Mouse (Mus musculus): ENCODE results near the gene Stra6. TPM values are rescaled to one million over a fixed set of nuclear protein-coding genes. Genes with fewer than 3 reads are reported as not detected.

The Stra6 gene
- polyA plus RNA-seq (2014; fragmentation: Nextera tagmentation; extraction: Ambion mirVana) = 2.3 and 10.1 TPM in 2 replicates

DNA sequence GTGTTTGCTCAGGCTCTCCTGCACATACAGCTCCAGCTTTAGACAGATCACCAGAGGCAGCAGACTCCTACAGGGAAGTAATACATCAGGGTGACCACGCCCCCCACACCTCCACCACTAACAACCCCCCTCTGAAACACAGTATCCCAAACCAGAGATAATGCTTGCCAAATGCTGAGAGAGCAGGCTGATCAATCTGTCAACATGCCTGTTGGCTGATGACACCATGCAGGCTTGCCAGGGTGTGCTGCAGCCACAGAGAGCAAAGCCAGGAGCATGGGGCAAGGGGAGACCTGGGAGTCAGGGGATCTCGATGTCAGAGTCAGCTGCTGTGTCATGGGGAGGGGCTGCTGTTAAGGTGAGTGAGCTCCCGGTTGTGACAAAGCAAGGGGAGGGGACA, at the start of gene Stra6:
Stra6 (plus strand) TSS at position 258 of the 400 bp plus-strand sequence.
- no peak within 1 kb of the TSS; the same call in 1 of the 2 replicates for H3K4me2 ChIP-seq (ENCODE audit: low read length)
- H3K9me3 ChIP-seq (ENCODE audit: control insufficient read depth, low read length) = no peaks in the 10 kb centered on the region
- no peak within 1 kb of the TSS for H3K4me3 ChIP-seq (replicated peaks; ENCODE audit: low read depth, low read length)
- peak within 1 kb of the TSS; percentile 83 for H3K27ac ChIP-seq (replicated peaks; ENCODE audit: low read depth, low read length)
- H3K4me1 ChIP-seq (ENCODE audit: control insufficient read depth, insufficient read depth, low read length) = peaks cover 83% of the 10 kb centered on the region
- no peak for ATAC-seq (ENCODE audit: low FRiP score, low TSS enrichment)
- no peak within 1 kb of the TSS for H3K9ac ChIP-seq (replicated peaks; ENCODE audit: low read length)
- no peaks in the 10 kb centered on the region for H3K27me3 ChIP-seq (ENCODE audit: control insufficient read depth, insufficient read depth, low read length)
- WGBS = 41% methylated on average over 3 of the region's 3 CpGs
- H3K36me3 ChIP-seq (ENCODE audit: control insufficient read depth, insufficient read depth, low read length) = no peaks in the 10 kb centered on the region
- DNase-seq = no peak

DNA sequence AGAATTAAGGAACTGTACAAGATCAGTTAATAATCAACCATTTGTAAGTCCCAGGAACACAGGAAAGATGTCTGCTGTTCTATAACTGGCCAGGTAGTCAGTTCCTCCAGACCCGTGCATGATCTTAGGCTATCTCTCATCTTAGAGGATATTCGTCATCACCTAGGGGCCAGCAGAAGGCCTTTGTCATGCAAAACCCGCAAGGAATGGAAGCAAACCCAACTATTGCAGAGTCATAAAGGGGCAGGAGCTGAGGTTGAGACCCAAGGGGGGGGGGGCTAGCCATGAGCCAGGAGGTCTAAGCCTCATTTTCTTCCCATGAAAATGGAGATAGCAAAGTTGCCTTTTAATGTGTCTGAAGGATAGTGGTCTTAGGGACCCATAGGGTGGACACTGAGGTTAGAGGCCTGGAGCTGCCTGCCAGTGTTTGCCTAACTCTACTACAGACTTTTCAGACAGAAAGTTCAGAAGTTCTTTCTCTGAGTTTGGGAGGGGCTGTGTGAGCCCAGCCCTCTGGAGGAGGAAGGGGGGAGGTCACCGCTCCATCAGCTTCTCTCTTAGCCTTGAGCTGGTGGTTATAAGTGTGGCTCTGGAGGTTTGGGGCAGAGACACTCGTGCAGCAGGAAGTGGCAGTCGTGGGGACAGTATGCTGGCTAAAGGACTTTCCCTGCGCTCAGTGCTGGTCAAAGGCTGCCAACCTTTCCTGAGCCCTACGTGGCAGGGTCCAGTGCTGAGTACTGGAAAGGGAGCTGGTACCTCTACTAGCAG, 49.0 kb upstream of the Stra6 start:
- ATAC-seq (ENCODE audit: low FRiP score, low TSS enrichment) (no peak), DNase-seq (no peak)
- Histone ChIP-seq H3K27ac (replicated peaks; ENCODE audit: low read depth, low read length) (no peak overlapping the region), H3K4me1 (ENCODE audit: control insufficient read depth, insufficient read depth, low read length) (peaks cover under 1% of the 10 kb centered on the region; the same call in 1 of the 2 replicates), H3K27me3 (ENCODE audit: control insufficient read depth, insufficient read depth, low read length) (no peaks in the 10 kb centered on the region), H3K36me3 (ENCODE audit: control insufficient read depth, insufficient read depth, low read length) (no peaks in the 10 kb centered on the region), H3K9ac (replicated peaks; ENCODE audit: low read length) (no peak overlapping the region), H3K4me3 (replicated peaks; ENCODE audit: low read depth, low read length) (no peak overlapping the region), H3K4me2 (ENCODE audit: low read length) (no peak overlapping the region), H3K9me3 (ENCODE audit: control insufficient read depth, low read length) (no peaks in the 10 kb centered on the region)
- 70% methylated on average over 8 of the region's 8 CpGs for WGBS

DNA sequence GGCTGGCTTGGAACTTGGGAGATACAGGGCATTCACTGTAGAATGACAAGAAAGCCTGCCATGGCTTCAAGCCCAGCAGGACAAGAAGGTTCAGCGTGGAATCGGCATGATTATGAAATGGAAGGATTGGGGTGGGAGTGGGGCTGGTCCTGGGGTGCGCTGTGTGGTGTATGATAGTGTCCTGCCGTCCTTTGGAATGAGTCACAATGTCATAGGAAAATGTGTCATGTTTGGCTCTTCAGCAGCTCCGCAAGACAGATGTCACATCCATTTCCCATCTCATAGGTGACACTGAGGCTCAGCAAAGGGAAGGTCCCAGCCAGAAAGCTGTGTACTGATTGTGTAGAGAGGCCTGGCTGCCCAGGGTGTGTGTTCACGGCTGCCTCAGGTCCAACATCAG, 47.7 kb upstream of the Stra6 start:
- Histone ChIP-seq H3K36me3 (ENCODE audit: control insufficient read depth, insufficient read depth, low read length) (no peaks in the 10 kb centered on the region), H3K27me3 (ENCODE audit: control insufficient read depth, insufficient read depth, low read length) (no peaks in the 10 kb centered on the region), H3K4me1 (ENCODE audit: control insufficient read depth, insufficient read depth, low read length) (no peaks in the 10 kb centered on the region), H3K27ac (replicated peaks; ENCODE audit: low read depth, low read length) (no peak overlapping the region), H3K9me3 (ENCODE audit: control insufficient read depth, low read length) (no peaks in the 10 kb centered on the region), H3K9ac (replicated peaks; ENCODE audit: low read length) (no peak overlapping the region), H3K4me3 (replicated peaks; ENCODE audit: low read depth, low read length) (no peak overlapping the region), H3K4me2 (ENCODE audit: low read length) (no peak overlapping the region)
- DNase-seq (no peak), ATAC-seq (ENCODE audit: low FRiP score, low TSS enrichment) (no peak)
- WGBS = 85% methylated on average over 6 of the region's 6 CpGs

DNA sequence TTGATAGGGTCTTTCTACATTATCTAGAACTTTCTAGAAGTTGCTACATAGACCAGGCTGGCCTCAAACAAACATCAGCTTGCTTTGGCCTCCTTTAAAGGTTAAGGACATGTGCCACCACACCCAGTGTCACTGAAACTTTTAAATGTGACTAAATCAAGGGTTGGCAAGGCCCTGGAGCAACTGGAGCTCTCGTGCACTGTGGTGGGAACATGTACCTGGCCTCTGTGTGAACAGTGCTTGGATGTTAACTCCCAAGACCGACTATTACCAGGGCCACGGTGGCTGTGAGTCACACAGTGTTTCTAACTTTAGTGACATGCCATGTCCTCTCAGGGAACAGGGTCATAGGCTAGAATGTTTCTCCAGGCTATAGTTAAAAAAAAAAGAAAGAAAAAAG, 46.6 kb upstream of the Stra6 start:
- Histone ChIP-seq H3K9ac (replicated peaks; ENCODE audit: low read length) (no peak overlapping the region), H3K27me3 (ENCODE audit: control insufficient read depth, insufficient read depth, low read length) (no peaks in the 10 kb centered on the region), H3K4me1 (ENCODE audit: control insufficient read depth, insufficient read depth, low read length) (no peaks in the 10 kb centered on the region), H3K4me3 (replicated peaks; ENCODE audit: low read depth, low read length) (no peak overlapping the region), H3K36me3 (ENCODE audit: control insufficient read depth, insufficient read depth, low read length) (no peaks in the 10 kb centered on the region), H3K27ac (replicated peaks; ENCODE audit: low read depth, low read length) (no peak overlapping the region), H3K4me2 (ENCODE audit: low read length) (no peak overlapping the region), H3K9me3 (ENCODE audit: control insufficient read depth, low read length) (no peaks in the 10 kb centered on the region)
- 78% methylated on average over 3 of the region's 3 CpGs for WGBS
- DNase-seq (no peak), ATAC-seq (ENCODE audit: low FRiP score, low TSS enrichment) (no peak)

DNA sequence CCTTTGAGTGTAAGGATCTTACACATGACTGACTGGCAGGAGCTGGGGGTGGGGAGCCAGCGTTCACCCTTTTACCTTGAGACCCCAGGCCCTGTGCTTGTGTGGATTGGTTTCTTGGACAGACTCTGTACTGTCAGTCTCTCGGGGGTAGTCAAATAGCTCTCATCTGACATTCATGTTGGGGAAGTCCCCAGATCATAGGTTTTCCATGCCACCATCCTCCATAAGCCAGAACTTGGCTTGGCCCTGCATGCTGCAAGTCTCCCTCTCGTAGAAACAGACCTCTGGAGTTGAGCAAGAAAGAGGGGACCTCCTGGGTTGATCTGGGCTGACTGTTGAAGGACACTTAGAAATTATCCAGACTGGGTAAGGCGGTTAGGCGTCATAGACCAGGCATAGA, 45.2 kb upstream of the Stra6 start:
- ATAC-seq (ENCODE audit: low FRiP score, low TSS enrichment) (no peak), DNase-seq (no peak)
- Histone ChIP-seq H3K36me3 (ENCODE audit: control insufficient read depth, insufficient read depth, low read length) (no peaks in the 10 kb centered on the region), H3K9me3 (ENCODE audit: control insufficient read depth, low read length) (no peaks in the 10 kb centered on the region), H3K4me1 (ENCODE audit: control insufficient read depth, insufficient read depth, low read length) (no peaks in the 10 kb centered on the region), H3K27ac (replicated peaks; ENCODE audit: low read depth, low read length) (no peak overlapping the region), H3K9ac (replicated peaks; ENCODE audit: low read length) (no peak overlapping the region), H3K27me3 (ENCODE audit: control insufficient read depth, insufficient read depth, low read length) (no peaks in the 10 kb centered on the region), H3K4me3 (replicated peaks; ENCODE audit: low read depth, low read length) (no peak overlapping the region), H3K4me2 (ENCODE audit: low read length) (no peak overlapping the region)
- WGBS = 85% methylated on average over 5 of the region's 5 CpGs

DNA sequence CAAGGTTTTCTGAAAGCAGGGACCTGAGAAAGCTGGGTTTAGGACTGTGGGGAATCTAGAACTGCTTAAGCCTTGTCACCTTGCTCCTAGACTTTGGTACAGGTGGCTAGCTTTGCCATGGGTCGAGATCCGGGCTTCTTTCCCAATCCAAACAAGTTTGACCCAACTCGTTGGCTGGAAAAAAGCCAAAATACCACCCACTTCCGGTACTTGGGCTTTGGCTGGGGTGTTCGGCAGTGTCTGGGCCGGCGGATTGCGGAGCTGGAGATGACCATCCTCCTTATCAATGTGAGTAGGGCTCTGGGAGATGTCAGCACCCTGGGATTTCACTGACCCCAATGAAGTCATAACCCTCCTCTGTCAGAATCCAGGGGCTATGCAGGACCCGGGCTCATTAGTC, 37.6 kb upstream of the Stra6 start:
- Histone ChIP-seq H3K9ac (replicated peaks; ENCODE audit: low read length) (no peak overlapping the region), H3K4me1 (ENCODE audit: control insufficient read depth, insufficient read depth, low read length) (no peaks in the 10 kb centered on the region), H3K27ac (replicated peaks; ENCODE audit: low read depth, low read length) (no peak overlapping the region), H3K27me3 (ENCODE audit: control insufficient read depth, insufficient read depth, low read length) (no peaks in the 10 kb centered on the region), H3K4me2 (ENCODE audit: low read length) (no peak overlapping the region), H3K36me3 (ENCODE audit: control insufficient read depth, insufficient read depth, low read length) (no peaks in the 10 kb centered on the region), H3K4me3 (replicated peaks; ENCODE audit: low read depth, low read length) (no peak overlapping the region), H3K9me3 (ENCODE audit: control insufficient read depth, low read length) (no peaks in the 10 kb centered on the region)
- DNase-seq = no peak
- ATAC-seq (ENCODE audit: low FRiP score, low TSS enrichment) = no peak
- 89% methylated on average over 9 of the region's 9 CpGs for WGBS

DNA sequence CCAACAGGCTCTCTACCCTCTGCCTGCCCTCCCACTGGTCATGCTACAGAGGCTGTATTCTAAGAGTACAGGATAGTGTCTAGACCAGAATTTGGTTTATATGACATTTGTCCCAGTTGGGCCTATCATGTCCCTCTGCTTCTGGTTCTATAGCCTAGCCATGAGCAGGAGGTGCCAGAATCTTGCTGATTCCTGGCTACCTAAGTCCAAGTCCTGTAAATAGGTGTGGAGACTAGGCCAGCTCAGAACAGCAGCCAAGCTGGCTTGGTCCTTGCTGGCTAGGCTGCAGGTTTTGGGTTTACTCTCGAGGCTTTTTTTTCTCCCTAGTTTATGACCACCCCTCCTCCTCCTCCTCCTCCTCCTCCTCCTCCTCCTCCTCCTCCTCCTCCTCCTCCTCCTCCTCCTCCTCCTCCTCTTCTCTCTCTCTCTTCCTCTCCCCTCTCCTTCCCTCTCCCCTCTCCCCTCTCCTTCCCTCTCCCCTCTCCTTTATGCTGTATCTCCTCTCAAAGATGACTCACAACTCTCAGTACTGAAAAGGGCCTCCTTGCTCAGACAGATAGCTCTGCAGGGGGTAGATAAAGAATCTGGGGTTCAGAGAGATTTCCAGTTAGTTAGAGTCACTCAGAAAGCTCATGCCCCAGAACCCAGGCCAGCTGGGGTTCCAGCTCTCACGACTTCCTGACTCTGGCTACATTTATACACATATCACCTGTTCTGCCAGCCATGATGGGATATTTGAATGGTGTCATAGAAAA, 36.0 kb upstream of the Stra6 start:
- DNase-seq (no peak), ATAC-seq (ENCODE audit: low FRiP score, low TSS enrichment) (no peak)
- Histone ChIP-seq H3K9me3 (ENCODE audit: control insufficient read depth, low read length) (no peaks in the 10 kb centered on the region), H3K27me3 (ENCODE audit: control insufficient read depth, insufficient read depth, low read length) (no peaks in the 10 kb centered on the region), H3K4me3 (replicated peaks; ENCODE audit: low read depth, low read length) (no peak overlapping the region), H3K4me2 (ENCODE audit: low read length) (no peak overlapping the region), H3K27ac (replicated peaks; ENCODE audit: low read depth, low read length) (no peak overlapping the region), H3K9ac (replicated peaks; ENCODE audit: low read length) (no peak overlapping the region), H3K36me3 (ENCODE audit: control insufficient read depth, insufficient read depth, low read length) (no peaks in the 10 kb centered on the region), H3K4me1 (ENCODE audit: control insufficient read depth, insufficient read depth, low read length) (no peaks in the 10 kb centered on the region)
- 55% methylated on average over 2 of the region's 2 CpGs for WGBS

DNA sequence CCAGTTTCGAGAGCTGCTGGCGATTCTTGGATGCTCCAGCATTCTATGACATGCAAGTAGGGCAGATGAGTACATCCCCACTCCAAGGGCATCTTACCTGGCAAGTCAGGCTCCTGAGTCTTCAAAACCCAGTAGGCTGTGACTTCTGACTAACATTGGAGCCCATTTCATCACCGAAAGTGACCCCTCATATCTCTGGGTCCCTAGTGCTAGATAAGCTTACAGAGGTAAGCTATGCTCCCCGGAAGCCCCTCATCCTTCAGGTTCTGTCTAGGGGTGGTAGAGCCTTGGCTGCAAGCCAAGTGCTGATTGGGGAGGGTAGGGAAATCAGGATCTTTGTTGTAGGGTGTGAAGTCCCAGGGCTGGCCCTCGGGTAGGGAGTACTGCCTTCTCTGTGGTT, 34.7 kb upstream of the Stra6 start:
- Histone ChIP-seq H3K9ac (replicated peaks; ENCODE audit: low read length) (no peak overlapping the region), H3K27me3 (ENCODE audit: control insufficient read depth, insufficient read depth, low read length) (no peaks in the 10 kb centered on the region), H3K27ac (replicated peaks; ENCODE audit: low read depth, low read length) (no peak overlapping the region), H3K36me3 (ENCODE audit: control insufficient read depth, insufficient read depth, low read length) (no peaks in the 10 kb centered on the region), H3K4me1 (ENCODE audit: control insufficient read depth, insufficient read depth, low read length) (no peaks in the 10 kb centered on the region), H3K9me3 (ENCODE audit: control insufficient read depth, low read length) (no peaks in the 10 kb centered on the region), H3K4me3 (replicated peaks; ENCODE audit: low read depth, low read length) (no peak overlapping the region), H3K4me2 (ENCODE audit: low read length) (no peak overlapping the region)
- no peak for ATAC-seq (ENCODE audit: low FRiP score, low TSS enrichment)
- no peak for DNase-seq
- 76% methylated on average over 5 of the region's 5 CpGs for WGBS

DNA sequence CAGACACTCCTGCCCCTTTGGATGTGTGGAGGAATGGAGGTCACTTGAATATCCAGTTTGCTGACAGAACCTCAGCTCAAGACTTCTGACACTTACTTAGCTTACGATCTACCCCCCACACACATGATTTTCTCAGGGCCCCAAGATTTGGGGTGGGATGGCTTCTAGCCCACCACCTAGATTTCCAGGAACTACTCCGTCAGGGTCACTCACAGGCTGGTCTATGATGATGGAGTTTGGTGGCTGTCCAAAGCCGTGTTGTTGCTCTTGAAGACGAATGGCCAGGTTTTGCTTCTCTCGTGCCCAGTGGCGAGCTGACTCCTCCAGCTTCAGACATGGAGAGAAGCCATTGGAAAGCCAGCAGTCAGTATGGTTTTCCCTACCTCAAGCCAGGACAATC, 34.0 kb upstream of the Stra6 start:
- ATAC-seq (ENCODE audit: low FRiP score, low TSS enrichment) (no peak), DNase-seq (no peak)
- H3K27me3 ChIP-seq (ENCODE audit: control insufficient read depth, insufficient read depth, low read length) = no peaks in the 10 kb centered on the region
- H3K4me2 ChIP-seq (ENCODE audit: low read length) = no peak overlapping the region
- H3K9ac ChIP-seq (replicated peaks; ENCODE audit: low read length) = no peak overlapping the region
- no peak overlapping the region for H3K27ac ChIP-seq (replicated peaks; ENCODE audit: low read depth, low read length)
- no peak overlapping the region for H3K4me3 ChIP-seq (replicated peaks; ENCODE audit: low read depth, low read length)
- no peaks in the 10 kb centered on the region for H3K4me1 ChIP-seq (ENCODE audit: control insufficient read depth, insufficient read depth, low read length)
- no peaks in the 10 kb centered on the region for H3K9me3 ChIP-seq (ENCODE audit: control insufficient read depth, low read length)
- WGBS = 92% methylated on average over 6 of the region's 6 CpGs
- H3K36me3 ChIP-seq (ENCODE audit: control insufficient read depth, insufficient read depth, low read length) = no peaks in the 10 kb centered on the region

Measured in midbrain, embryonic 14.5 days (tissue).